Mouse (Mus musculus) heart, embryonic 13.5 days (tissue): ENCODE results near the gene Plg. TPM values are rescaled to one million over a fixed set of nuclear protein-coding genes. Genes with fewer than 3 reads are reported as not detected.

ENCODE experiments used
- ATAC-seq: fragments of 200-750 bp; cut with Nextera tagmentation; 2 replicates; pipeline ENCODE4 v1.8.0; 2017; ENCODE audit warnings: moderate TSS enrichment; ENCODE audit not compliant: insufficient number of reproducible peaks, low FRiP score, low TSS enrichment; ENCODE audit errors: extremely low read depth
- H3K27ac ChIP-seq: fragments of 300-500 bp; sonication (generic); replicated peaks from 2 replicates; pipeline ENCODE4 v1.5.1; 2015; ENCODE audit warnings: moderate library complexity, mild to moderate bottlenecking, inconsistent platforms
- H3K27me3 ChIP-seq: fragments of 300-500 bp; sonication (generic); replicated peaks from 2 replicates; pipeline ENCODE4 v1.6.1; 2015; ENCODE audit warnings: mild to moderate bottlenecking, inconsistent platforms
- H3K36me3 ChIP-seq: fragments of 300-500 bp; sonication (generic); 2 replicates; pipeline ENCODE4 v1.6.1; 2015; ENCODE audit warnings: mild to moderate bottlenecking, inconsistent platforms
- H3K4me1 ChIP-seq: fragments of 300-500 bp; sonication (generic); 2 replicates; pipeline ENCODE4 v1.6.1; 2015; ENCODE audit warnings: inconsistent platforms
- H3K4me2 ChIP-seq: fragments of 300-500 bp; sonication (generic); 2 replicates; pipeline ENCODE4 v1.6.1; 2015; ENCODE audit warnings: inconsistent platforms, mild to moderate bottlenecking, moderate library complexity
- H3K4me3 ChIP-seq: fragments of 300-500 bp; sonication (generic); 2 replicates; pipeline ENCODE4 v1.5.1; 2015; ENCODE audit warnings: moderate library complexity, mild to moderate bottlenecking, inconsistent platforms
- H3K9ac ChIP-seq: fragments of 300-500 bp; sonication (generic); 2 replicates; pipeline ENCODE4 v1.6.1; 2015; ENCODE audit warnings: inconsistent platforms, mild to moderate bottlenecking, moderate library complexity
- H3K9me3 ChIP-seq: fragments of 300-500 bp; sonication (generic); 2 replicates; pipeline ENCODE4 v1.6.1; 2016; ENCODE audit warnings: inconsistent platforms
- WGBS: fragments of 180-500 bp; shearing (Covaris S2); methylation state at CpG from one replicate; pipeline ENCODE4 v1.1.7; 2015; ENCODE audit warnings: mixed read lengths; 5-methylcytosine and 5-hydroxymethylcytosine counted together
- polyA plus RNA-seq: library from polyadenylated mRNA; unstranded; fragments of >200 nt; fragmentation: Nextera tagmentation; extraction: Ambion mirVana; gene quantifications from 2 replicates; pipeline ENCODE4 v1.2.1, GENCODE M21; 2015

The Plg gene
- polyA plus RNA-seq, 1 experiment from 2014 or later, result 0.62 TPM

- no peak overlapping the region for H3K27ac ChIP-seq
- no peak for ATAC-seq
- H3K9me3 ChIP-seq, result peaks cover 12% of the 10 kb centered on the region
- H3K4me1 ChIP-seq, result no peaks in the 10 kb centered on the region
- no peak overlapping the region for H3K9ac ChIP-seq
- 76% methylated on average over 2 of the region's 2 CpGs for WGBS
- H3K36me3 ChIP-seq, result no peaks in the 10 kb centered on the region
- H3K4me2 ChIP-seq, result no peak overlapping the region
- peaks cover 7% of the 10 kb centered on the region; the same call in 1 of the 2 replicates for H3K27me3 ChIP-seq
- H3K4me3 ChIP-seq, result no peak overlapping the region
Measured at GRCm38 (mm10) chr17:12387781-12388180, 9.4 kb downstream of the Plg start.

- H3K9me3 ChIP-seq, result peaks cover 12% of the 10 kb centered on the region
- no peaks in the 10 kb centered on the region for H3K4me1 ChIP-seq
- no peak overlapping the region for H3K9ac ChIP-seq
- no peak overlapping the region for H3K4me3 ChIP-seq
- no peak for ATAC-seq
- no peaks in the 10 kb centered on the region for H3K36me3 ChIP-seq
- H3K4me2 ChIP-seq, result no peak overlapping the region
- H3K27me3 ChIP-seq, result peaks cover 7% of the 10 kb centered on the region; the same call in 1 of the 2 replicates
- 79% methylated on average over 7 of the region's 7 CpGs for WGBS
- no peak overlapping the region for H3K27ac ChIP-seq
Measured at GRCm38 (mm10) chr17:12388239-12388638, 9.8 kb downstream of the Plg start.

DNA sequence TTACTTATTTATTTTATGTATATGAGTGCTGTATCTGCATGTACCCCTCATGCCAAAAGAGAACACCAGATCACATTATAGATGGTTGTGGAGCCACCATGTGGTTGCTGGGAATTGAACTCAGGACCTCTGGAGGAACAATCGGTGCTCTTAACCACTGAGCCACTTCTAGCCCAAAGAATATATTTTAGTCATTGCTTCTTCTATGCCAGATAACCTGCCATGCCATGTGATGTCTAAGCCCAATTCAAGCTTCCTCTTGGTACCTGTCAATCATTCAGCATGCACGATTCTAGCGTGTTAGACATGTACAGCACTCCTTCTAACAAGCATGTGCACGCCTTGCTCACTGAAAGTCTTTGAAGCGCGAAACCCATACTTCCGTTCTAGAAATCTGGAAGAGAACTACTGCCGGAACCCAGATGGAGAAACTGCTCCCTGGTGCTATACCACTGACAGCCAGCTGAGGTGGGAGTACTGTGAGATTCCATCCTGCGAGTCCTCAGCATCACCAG, 17.8 kb downstream of the Plg start:
- Histone ChIP-seq H3K4me1 (no peaks in the 10 kb centered on the region), H3K36me3 (no peaks in the 10 kb centered on the region), H3K27ac (no peak overlapping the region), H3K9me3 (peaks cover 11% of the 10 kb centered on the region), H3K27me3 (peaks cover 22% of the 10 kb centered on the region; the same call in 1 of the 2 replicates), H3K4me3 (no peak overlapping the region), H3K4me2 (no peak overlapping the region), H3K9ac (no peak overlapping the region)
- ATAC-seq, result no peak
- 86% methylated on average over 9 of the region's 9 CpGs for WGBS

DNA sequence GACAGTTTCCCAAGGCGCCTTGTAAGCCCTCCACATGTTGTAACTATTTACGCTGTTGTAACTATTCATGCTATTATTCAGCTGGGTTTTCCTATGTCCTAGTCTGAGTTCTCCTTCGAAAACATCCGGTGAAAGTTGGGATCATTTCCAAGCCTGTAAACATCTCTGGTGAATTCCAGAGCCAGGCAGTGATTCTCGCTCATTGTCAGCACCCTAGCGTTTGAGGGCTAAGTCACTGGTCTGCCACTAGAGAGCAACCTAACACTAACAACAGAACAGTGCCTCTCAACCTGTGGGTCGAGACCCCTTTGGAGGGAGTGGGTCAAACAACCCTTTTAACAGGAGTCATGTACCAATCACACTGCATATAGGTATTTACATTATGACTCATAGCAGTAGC, 25.0 kb downstream of the Plg start:
- no peak overlapping the region for H3K4me2 ChIP-seq
- H3K27me3 ChIP-seq, result no peaks in the 10 kb centered on the region
- no peak overlapping the region for H3K9ac ChIP-seq
- no peaks in the 10 kb centered on the region for H3K36me3 ChIP-seq
- WGBS, result 60% methylated on average over 7 of the region's 7 CpGs
- H3K27ac ChIP-seq, result no peak overlapping the region
- ATAC-seq, result no peak
- H3K9me3 ChIP-seq, result peaks cover 23% of the 10 kb centered on the region
- no peak overlapping the region for H3K4me3 ChIP-seq
- H3K4me1 ChIP-seq, result peaks cover 3% of the 10 kb centered on the region; the same call in 1 of the 2 replicates

DNA sequence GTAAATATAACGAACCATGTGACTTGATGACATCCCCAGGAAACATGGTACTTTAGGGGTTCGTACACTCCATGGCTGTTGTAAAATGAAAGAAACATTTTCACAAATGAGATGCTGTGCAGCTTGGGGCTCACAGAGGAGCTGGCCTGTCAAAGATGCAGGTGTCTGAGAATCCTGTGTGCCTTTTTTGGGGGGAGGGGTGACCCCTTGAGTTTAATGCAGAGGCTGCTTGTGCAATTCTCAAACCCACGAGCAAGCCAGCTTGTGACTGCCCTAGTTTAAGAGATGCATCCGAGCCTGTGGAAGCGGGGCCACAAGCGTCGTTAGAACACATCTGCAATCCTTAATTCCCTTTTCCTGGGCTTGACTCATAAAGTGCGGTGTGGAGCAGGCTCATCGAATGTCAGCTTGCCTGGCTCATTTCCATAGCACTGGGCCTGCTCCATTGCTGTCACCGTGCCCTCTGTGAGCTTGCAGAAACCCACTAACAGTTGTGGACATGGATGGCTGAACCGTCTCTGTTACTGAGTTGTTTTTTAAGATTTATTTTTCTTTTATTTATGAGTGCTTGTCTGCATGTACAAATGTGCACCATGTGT, 31.0 kb downstream of the Plg start:
- H3K4me2 ChIP-seq, result no peak overlapping the region
- H3K4me3 ChIP-seq, result no peak overlapping the region
- no peak overlapping the region for H3K9ac ChIP-seq
- H3K36me3 ChIP-seq, result no peaks in the 10 kb centered on the region
- no peaks in the 10 kb centered on the region for H3K27me3 ChIP-seq
- ATAC-seq, result no peak
- H3K27ac ChIP-seq, result no peak overlapping the region
- peaks cover 15% of the 10 kb centered on the region for H3K4me1 ChIP-seq
- H3K9me3 ChIP-seq, result peaks cover 19% of the 10 kb centered on the region
- 75% methylated on average over 11 of the region's 11 CpGs for WGBS

DNA sequence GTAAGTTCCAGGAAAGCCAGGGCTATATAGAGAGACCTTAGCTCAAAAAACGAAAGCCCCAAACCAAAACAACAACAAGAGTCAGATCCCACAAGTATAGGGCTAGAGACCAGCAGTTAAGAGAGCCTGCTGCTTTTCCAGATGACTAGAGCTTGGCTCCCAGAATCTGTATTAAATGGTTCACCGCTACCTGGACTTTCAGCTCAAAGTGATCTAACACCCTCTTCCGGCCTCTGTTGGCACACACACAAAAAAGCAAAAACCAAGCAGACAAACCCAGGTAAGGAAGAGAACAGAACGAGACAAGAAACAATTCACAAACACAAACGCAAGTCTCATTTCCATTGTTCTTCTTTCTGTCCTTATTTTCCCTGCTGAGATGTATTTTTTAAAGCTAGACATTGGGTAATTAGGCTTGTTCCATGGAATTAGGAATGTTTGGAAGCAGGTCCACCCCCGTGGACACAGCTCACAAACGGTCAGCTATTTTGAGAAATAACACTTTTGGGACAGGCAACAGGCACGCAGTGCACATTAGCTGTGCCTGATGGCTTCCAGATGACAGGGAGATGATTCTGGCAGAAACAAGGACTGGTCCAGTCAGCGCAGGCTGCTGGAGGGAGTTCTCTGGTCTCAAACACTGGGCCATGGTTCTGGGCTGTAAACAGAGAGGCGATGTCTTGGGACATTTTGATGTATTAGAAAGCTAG, 33.9 kb downstream of the Plg start:
- Histone ChIP-seq H3K36me3 (no peaks in the 10 kb centered on the region), H3K4me1 (peaks cover 26% of the 10 kb centered on the region), H3K27ac (peak overlapping the region; percentile 68), H3K4me3 (no peak overlapping the region), H3K4me2 (no peak overlapping the region), H3K9ac (no peak overlapping the region), H3K9me3 (0 out of 2 replicates have a peak, but pooled peaks cover 4% of the 10 kb centered on the region), H3K27me3 (no peaks in the 10 kb centered on the region)
- no peak for ATAC-seq
- 47% methylated on average over 10 of the region's 10 CpGs for WGBS

- Histone ChIP-seq H3K9me3 (0 out of 2 replicates have a peak, but pooled peaks cover 2% of the 10 kb centered on the region), H3K4me1 (peaks cover 26% of the 10 kb centered on the region), H3K4me2 (no peak overlapping the region), H3K9ac (no peak overlapping the region), H3K27ac (peak overlapping the region; percentile 68), H3K36me3 (no peaks in the 10 kb centered on the region), H3K4me3 (no peak overlapping the region), H3K27me3 (no peaks in the 10 kb centered on the region)
- ATAC-seq, result no peak
- WGBS, result 60% methylated on average over 3 of the region's 3 CpGs
Measured at GRCm38 (mm10) chr17:12412891-12413237, 34.5 kb downstream of the Plg start.

- Histone ChIP-seq H3K4me2 (no peak overlapping the region), H3K27ac (0 out of 2 replicates have a peak overlapping the region, but pooled peaks have one; percentile 12), H3K27me3 (no peaks in the 10 kb centered on the region), H3K4me1 (peaks cover 22% of the 10 kb centered on the region), H3K36me3 (no peaks in the 10 kb centered on the region), H3K9me3 (no peaks in the 10 kb centered on the region), H3K4me3 (no peak overlapping the region), H3K9ac (no peak overlapping the region)
- WGBS, result 48% methylated on average over 15 of the region's 15 CpGs
- ATAC-seq, result no peak
Measured at GRCm38 (mm10) chr17:12415031-12415735, 36.8 kb downstream of the Plg start.

DNA sequence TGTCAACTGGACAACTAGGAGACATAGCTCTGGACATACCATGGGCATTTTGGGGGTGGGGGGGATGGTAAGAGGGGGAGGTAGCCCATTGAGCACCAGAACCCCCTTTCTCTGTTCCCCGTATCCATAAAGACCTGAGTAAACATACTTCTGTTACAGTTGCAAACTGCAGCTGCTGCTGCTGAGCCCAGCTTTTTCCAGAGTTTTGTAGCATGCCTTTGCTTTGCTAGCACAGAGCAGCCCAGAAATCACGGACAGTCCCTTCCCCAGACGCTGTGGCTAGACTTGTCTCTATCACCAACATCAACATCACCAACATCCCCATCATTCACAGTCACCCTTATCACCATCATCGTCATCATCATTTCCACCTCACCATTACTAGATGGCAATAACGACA, 37.3 kb downstream of the Plg start:
- Histone ChIP-seq H3K4me2 (no peak overlapping the region), H3K9ac (no peak overlapping the region), H3K27ac (0 out of 2 replicates have a peak overlapping the region, but pooled peaks have one; percentile 12), H3K36me3 (no peaks in the 10 kb centered on the region), H3K27me3 (no peaks in the 10 kb centered on the region), H3K4me3 (no peak overlapping the region), H3K4me1 (peaks cover 24% of the 10 kb centered on the region), H3K9me3 (no peaks in the 10 kb centered on the region)
- no peak for ATAC-seq
- 57% methylated on average over 5 of the region's 5 CpGs for WGBS

DNA sequence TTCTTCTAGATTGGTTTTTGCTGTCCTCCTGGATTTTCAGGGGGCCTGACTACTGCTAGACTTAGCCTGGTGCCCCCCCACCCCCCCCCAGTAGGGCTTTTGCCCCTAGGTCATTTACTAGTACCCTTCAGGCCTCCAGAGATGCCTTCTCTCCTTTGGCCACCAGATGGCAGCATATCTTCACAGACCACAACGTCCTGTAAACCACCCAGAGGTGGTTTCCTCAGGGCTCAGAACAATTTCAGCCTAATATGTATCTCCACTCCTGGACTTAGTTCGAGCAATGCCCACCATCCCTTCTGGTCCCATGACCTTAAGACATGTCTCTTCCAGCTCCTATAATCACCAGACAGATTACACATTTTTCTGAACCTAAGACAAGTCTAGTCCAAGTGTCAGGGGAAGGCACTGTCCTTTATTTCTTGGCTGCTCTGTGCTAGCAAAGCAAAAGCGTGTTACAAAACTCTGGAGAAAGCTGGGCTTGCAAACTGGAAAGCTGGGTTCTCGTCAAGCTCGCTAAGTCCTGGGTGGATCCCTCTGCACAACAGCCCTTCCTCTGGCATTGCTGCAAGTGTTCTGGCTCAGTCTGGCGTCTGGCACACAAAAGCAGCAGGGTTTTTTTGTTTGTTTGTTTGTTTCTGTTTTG, 38.0 kb downstream of the Plg start:
- Histone ChIP-seq H3K9ac (no peak overlapping the region), H3K36me3 (no peaks in the 10 kb centered on the region), H3K27me3 (no peaks in the 10 kb centered on the region), H3K9me3 (no peaks in the 10 kb centered on the region), H3K27ac (no peak overlapping the region), H3K4me3 (no peak overlapping the region), H3K4me1 (peaks cover 28% of the 10 kb centered on the region), H3K4me2 (no peak overlapping the region)
- ATAC-seq, result no peak
- WGBS, result 40% methylated on average over 6 of the region's 6 CpGs

DNA sequence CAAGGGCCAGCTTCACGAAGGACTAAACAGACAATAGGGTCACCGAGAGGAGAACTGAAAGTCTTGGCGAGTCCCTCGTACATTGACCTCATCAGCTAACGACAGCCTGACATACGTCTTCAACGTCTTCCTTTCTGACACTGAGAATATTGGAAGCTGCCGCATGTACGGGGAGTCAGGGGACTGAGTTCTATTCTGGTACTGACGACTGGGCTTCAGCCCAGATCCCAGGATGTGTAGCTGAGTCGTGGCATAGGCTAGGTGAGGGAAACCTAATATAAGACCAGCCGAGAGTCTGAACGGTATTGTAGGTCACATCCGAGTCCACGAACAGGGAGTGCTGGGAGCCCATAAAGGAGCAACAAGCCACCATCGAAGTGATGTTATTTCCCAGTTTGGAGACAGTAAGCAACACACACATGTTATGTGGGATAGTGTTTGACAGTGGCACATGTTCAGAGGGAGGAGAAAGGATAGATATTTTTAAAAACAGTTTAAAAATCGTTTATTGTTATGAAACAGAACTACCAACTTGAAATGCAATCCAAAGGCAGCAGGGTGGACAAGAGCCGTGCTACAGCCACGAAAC, 41.2 kb downstream of the Plg start:
- Histone ChIP-seq H3K36me3 (no peaks in the 10 kb centered on the region), H3K4me3 (no peak overlapping the region), H3K27ac (no peak overlapping the region), H3K4me2 (no peak overlapping the region), H3K4me1 (peaks cover 28% of the 10 kb centered on the region), H3K27me3 (no peaks in the 10 kb centered on the region), H3K9me3 (no peaks in the 10 kb centered on the region), H3K9ac (no peak overlapping the region)
- ATAC-seq, result no peak
- 56% methylated on average over 19 of the region's 19 CpGs for WGBS
